12 mouse cellular contexts compared by ENCODE assay signal in the genomic region with DNA sequence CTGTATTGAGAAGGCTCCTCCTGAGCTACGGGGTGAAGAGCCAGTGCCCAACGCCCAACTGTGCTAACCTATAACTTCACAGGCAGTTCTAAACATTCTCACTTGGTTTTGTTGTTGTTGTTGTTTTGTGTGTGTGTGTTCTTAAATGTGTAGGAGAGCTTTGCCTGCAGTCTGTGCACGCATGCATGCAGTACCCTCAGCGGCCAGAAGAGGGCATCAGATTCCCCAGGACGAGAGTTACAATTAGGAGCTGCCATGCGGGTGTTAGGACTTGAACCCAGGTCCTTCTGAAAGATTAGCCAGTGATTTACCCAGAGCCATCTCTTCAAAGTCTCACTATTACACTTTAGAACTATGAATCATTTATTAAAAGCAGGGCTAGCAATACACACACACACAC. TPM values are rescaled to one million over a fixed set of nuclear protein-coding genes. Genes with fewer than 3 reads are reported as not detected.
DNase-seq lines count a peak whose midpoint lies in the region; ATAC-seq and TF ChIP-seq lines count a peak whose summit lies in the region.
"Had no signal": no experiment of that assay in that cellular context is flagged by ENCODE, and none has a peak within 500 bp of the region (broad histone marks: within the 10 kb centered on the region; RNA-seq: fewer than 3 reads in every experiment).

No protein-coding gene starts in this region.

- no peaks in the 10 kb centered on the region for H3K27me3 ChIP-seq in cerebellum, adult 2 months (ENCODE audit: control insufficient read depth, insufficient read depth, low read length)
- H3K27me3 ChIP-seq in testis, adult 2 months (ENCODE audit: control insufficient read depth, insufficient read depth, low read length), result no peaks in the 10 kb centered on the region
- H3K27me3 ChIP-seq in forebrain, embryonic 14.5 days (replicated peaks; ENCODE audit: control insufficient read depth, insufficient read depth, low read length), result no peaks in the 10 kb centered on the region
- H3K27me3 ChIP-seq in heart, embryonic 11.5 days (ENCODE audit: control insufficient read depth, insufficient read depth, low read length), result no peaks in the 10 kb centered on the region
- H3K27me3 ChIP-seq: hindbrain, embryonic 15.5 days; limb, embryonic 15.5 days; neural tube, embryonic 13.5 days had no signal

- H3K9ac ChIP-seq in forebrain, embryonic 14.5 days (ENCODE audit: low read length), result no peak overlapping the region
- no peak overlapping the region for H3K9ac ChIP-seq in heart, embryonic 11.5 days (ENCODE audit: low read depth, low read length)
- H3K9ac ChIP-seq: hindbrain, embryonic 15.5 days; limb, embryonic 15.5 days; neural tube, embryonic 13.5 days had no signal

- H3K27ac ChIP-seq in cerebellum, adult 2 months (ENCODE audit: insufficient read depth, low read length), result no peak overlapping the region
- no peak overlapping the region for H3K27ac ChIP-seq in cortical plate, adult 2 months (ENCODE audit: insufficient read depth, low read length)
- H3K27ac ChIP-seq in testis, adult 2 months (ENCODE audit: control insufficient read depth, insufficient read depth, low read depth, low read length), result no peak overlapping the region
- no peak overlapping the region for H3K27ac ChIP-seq in forebrain, embryonic 14.5 days (ENCODE audit: low read depth, low read length)
- no peak overlapping the region for H3K27ac ChIP-seq in heart, embryonic 11.5 days (ENCODE audit: low read depth, low read length)
- H3K27ac ChIP-seq: hindbrain, embryonic 15.5 days; limb, embryonic 15.5 days; neural tube, embryonic 13.5 days had no signal

- ATAC-seq in forebrain, embryonic 14.5 days, result no peak
- no peak for ATAC-seq in heart, embryonic 11.5 days (replicated peaks; ENCODE audit: insufficient number of reproducible peaks, low FRiP score, low TSS enrichment)

- H3K9me3 ChIP-seq in forebrain, embryonic 14.5 days (replicated peaks; ENCODE audit: control insufficient read depth, low read length), result no peaks in the 10 kb centered on the region
- no peaks in the 10 kb centered on the region for H3K9me3 ChIP-seq in heart, embryonic 11.5 days (replicated peaks; ENCODE audit: control insufficient read depth, low read length)
- H3K9me3 ChIP-seq: hindbrain, embryonic 15.5 days; limb, embryonic 15.5 days; neural tube, embryonic 13.5 days had no signal

- no peak overlapping the region for H3K4me3 ChIP-seq in cerebellum, adult 2 months (replicated peaks; ENCODE audit: insufficient read depth, low read depth, low read length)
- H3K4me3 ChIP-seq in lung, adult 2 months (replicated peaks; ENCODE audit: extremely low read depth, low read depth, low read length), result no peak overlapping the region
- H3K4me3 ChIP-seq in cortical plate, adult 2 months (ENCODE audit: insufficient read depth, low read length), result no peak overlapping the region
- H3K4me3 ChIP-seq in testis, adult 2 months (ENCODE audit: control insufficient read depth, low read depth, low read length), result no peak overlapping the region
- H3K4me3 ChIP-seq in forebrain, embryonic 14.5 days (ENCODE audit: low read depth, low read length), result no peak overlapping the region
- H3K4me3 ChIP-seq in heart, embryonic 11.5 days (ENCODE audit: low read depth, low read length), result no peak overlapping the region
- H3K4me3 ChIP-seq: hindbrain, embryonic 15.5 days; limb, embryonic 15.5 days; neural tube, embryonic 13.5 days had no signal

- TF ChIP-seq CTCF in cerebellum, adult 2 months (IDR thresholded peaks at IDR 0.05; ENCODE audit: borderline replicate concordance, insufficient read depth, low read depth, low read length), result peak; percentile 16; the same call in 1 of the 2 replicates
- TF ChIP-seq CTCF in lung, adult 2 months (IDR thresholded peaks at IDR 0.05; ENCODE audit: insufficient read depth, low read length), result peak; percentile 66
- peak; percentile 32; the same call in 1 of the 2 replicates for TF ChIP-seq CTCF in cortical plate, adult 2 months (IDR thresholded peaks at IDR 0.05; ENCODE audit: extremely low read depth, insufficient read depth, low read length)
- TF ChIP-seq CTCF in testis, adult 2 months (IDR thresholded peaks at IDR 0.05; ENCODE audit: control insufficient read depth, insufficient read depth, insufficient replicate concordance, low read depth, low read length), result peak; percentile 88; the same call in 1 of the 2 replicates

- peaks cover 4% of the 10 kb centered on the region for H3K4me1 ChIP-seq in cerebellum, adult 2 months (ENCODE audit: control insufficient read depth, insufficient read depth, low read length)
- H3K4me1 ChIP-seq in lung, adult 2 months (ENCODE audit: control insufficient read depth, insufficient read depth, low read length), result peaks cover 9% of the 10 kb centered on the region; the same call in 1 of the 2 replicates
- peaks cover 5% of the 10 kb centered on the region for H3K4me1 ChIP-seq in cortical plate, adult 2 months (ENCODE audit: control insufficient read depth, insufficient read depth, low read length)
- peaks cover 10% of the 10 kb centered on the region for H3K4me1 ChIP-seq in testis, adult 2 months (ENCODE audit: control insufficient read depth, insufficient read depth, low read length)
- peaks cover 5% of the 10 kb centered on the region; the same call in 1 of the 2 replicates for H3K4me1 ChIP-seq in forebrain, embryonic 14.5 days (ENCODE audit: control insufficient read depth, insufficient read depth, low read length)
- peaks cover 10% of the 10 kb centered on the region for H3K4me1 ChIP-seq in heart, embryonic 11.5 days (ENCODE audit: control insufficient read depth, insufficient read depth, low read length)

- DNase-seq in cerebellum, adult 2 months, result no peak
- DNase-seq in cerebellum, adult 9-11 months, result no peak
- no peak for DNase-seq in lung, adult 2 months
- DNase-seq in lung, adult 18-20 months, result no peak
- DNase-seq in forebrain, embryonic 14.5 days (ENCODE audit: low spot score), result no peak
- DNase-seq: cerebellum, postnatal 36 days had no signal

- 84% methylated on average over 6 of the region's 6 CpGs for WGBS in cerebellum, adult 2 months
- WGBS in lung, adult 2 months, result 83% methylated on average over 6 of the region's 6 CpGs
- WGBS in forebrain, embryonic 14.5 days, result 84% methylated on average over 6 of the region's 6 CpGs
- WGBS in heart, embryonic 11.5 days (ENCODE audit: insufficient replicate concordance), result 75% methylated on average over 6 of the region's 6 CpGs

- TF ChIP-seq POLR2A in cerebellum, adult 2 months (IDR thresholded peaks at IDR 0.05; ENCODE audit: borderline replicate concordance, insufficient read depth, low read length), result no peak
- no peak for TF ChIP-seq POLR2A in lung, adult 2 months (IDR thresholded peaks at IDR 0.05; ENCODE audit: borderline replicate concordance, extremely low read depth, low read depth, low read length)
- TF ChIP-seq POLR2A in cortical plate, adult 2 months (IDR thresholded peaks at IDR 0.05; ENCODE audit: extremely low read depth, insufficient read depth, low read length), result no peak
- no peak for TF ChIP-seq POLR2A in testis, adult 2 months (IDR thresholded peaks at IDR 0.05; ENCODE audit: control insufficient read depth, low read depth, low read length)

- no peak overlapping the region for H3K4me2 ChIP-seq in forebrain, embryonic 14.5 days (ENCODE audit: low read length)
- no peak overlapping the region for H3K4me2 ChIP-seq in heart, embryonic 11.5 days
- H3K4me2 ChIP-seq: hindbrain, embryonic 15.5 days; limb, embryonic 15.5 days; neural tube, embryonic 13.5 days had no signal

- H3K36me3 ChIP-seq in testis, adult 2 months (ENCODE audit: control insufficient read depth, insufficient read depth, low read length), result no peaks in the 10 kb centered on the region; the same call in 1 of the 2 replicates
- H3K36me3 ChIP-seq in forebrain, embryonic 14.5 days (ENCODE audit: control insufficient read depth, insufficient read depth, low read length), result no peaks in the 10 kb centered on the region
- no peaks in the 10 kb centered on the region for H3K36me3 ChIP-seq in heart, embryonic 11.5 days (ENCODE audit: control insufficient read depth, insufficient read depth, low read length)
- H3K36me3 ChIP-seq: hindbrain, embryonic 15.5 days; limb, embryonic 15.5 days; neural tube, embryonic 13.5 days had no signal

RNA-seq across cellular contexts. Expression of gene Wwc2, which starts 12.0 kb away (rescaled TPM):
- polyA plus RNA-seq in cerebellum, adult 2 months (2012; rRNA removed), result 5.7 and 6.3 TPM in 2 replicates
- 24.7 and 25.5 TPM in 2 replicates for polyA plus RNA-seq in lung, adult 2 months (2012; rRNA removed)
- 10.1 and 10.5 TPM in 2 replicates for polyA plus RNA-seq in cortical plate, adult 2 months (2012; rRNA removed)
- 18.6 and 19.6 TPM in 2 replicates for polyA plus RNA-seq in testis, adult 2 months (2012; rRNA removed)
- polyA plus RNA-seq in forebrain, embryonic 14.5 days (2014; fragmentation: Nextera tagmentation; extraction: Ambion mirVana), result 3.0 and 3.8 TPM in 2 replicates
- polyA plus RNA-seq in heart, embryonic 11.5 days (2014; fragmentation: Nextera tagmentation; extraction: Ambion mirVana), result 14.8 and 15.2 TPM in 2 replicates

Comparison
In these comparisons a context has a peak if more than half of its experiments do, and no peak if none do; other contexts are left out.
1. CTCF ChIP-seq: peak in every context shown above with its lines; median percentile 88 in testis, adult 2 months; 66 in lung, adult 2 months; 32 in cortical plate, adult 2 months; 16 in cerebellum, adult 2 months.